Mouse (Mus musculus) limb, embryonic 11.5 days (tissue): ENCODE measurements around the gene Mrpl28. TPM values are rescaled to one million over a fixed set of nuclear protein-coding genes. Genes with fewer than 3 reads are reported as not detected.
"Not testable (repeated sequence)": the region's sequence is repeated elsewhere in the genome, so short reads cannot be mapped to it uniquely, and the experiment has no call there.

Source experiments
- ATAC-seq: fragments of 200-750 bp; cut with Nextera tagmentation; 2 replicates; pipeline ENCODE4 v1.8.0; 2017; ENCODE audit warnings: low read depth; ENCODE audit not compliant: insufficient number of reproducible peaks, low FRiP score, low TSS enrichment
- DNase-seq: peaks from one replicate; pipeline ENCODE4 v3.0.0-alpha.2; 2015; ENCODE audit warnings: low spot score
- H3K27ac ChIP-seq: fragments of 300-500 bp; sonication (generic); replicated peaks from 2 replicates; pipeline ENCODE4 v1.5.1; 2014; ENCODE audit warnings: low read depth, mild to moderate bottlenecking, low read length
- H3K27me3 ChIP-seq: fragments of 300-500 bp; sonication (generic); 2 replicates; pipeline ENCODE4 v1.6.1; 2014; ENCODE audit warnings: mild to moderate bottlenecking, low read length, mixed read lengths; ENCODE audit not compliant: control insufficient read depth, insufficient read depth
- H3K36me3 ChIP-seq: fragments of 300-500 bp; sonication (generic); 2 replicates; pipeline ENCODE4 v1.6.1; 2014; ENCODE audit warnings: mild to moderate bottlenecking, low read length, moderate library complexity, mixed read lengths; ENCODE audit not compliant: control insufficient read depth, insufficient read depth
- H3K4me1 ChIP-seq: fragments of 300-500 bp; sonication (generic); 2 replicates; pipeline ENCODE4 v1.6.1; 2014; ENCODE audit warnings: low read length, mixed read lengths; ENCODE audit not compliant: control insufficient read depth, insufficient read depth
- H3K4me2 ChIP-seq: fragments of 300-500 bp; sonication (generic); 2 replicates; pipeline ENCODE4 v1.6.1; 2014; ENCODE audit warnings: low read depth, mild to moderate bottlenecking, moderate library complexity; ENCODE audit not compliant: severe bottlenecking
- H3K4me3 ChIP-seq: fragments of 300-500 bp; sonication (generic); 2 replicates; pipeline ENCODE4 v1.5.1; 2014; ENCODE audit warnings: low read depth, low read length
- H3K9ac ChIP-seq: fragments of 300-500 bp; sonication (generic); 2 replicates; pipeline ENCODE4 v1.6.1; 2014; ENCODE audit warnings: mild to moderate bottlenecking, low read length
- H3K9me3 ChIP-seq: fragments of 300-500 bp; sonication (generic); 2 replicates; pipeline ENCODE4 v1.6.1; 2016; ENCODE audit warnings: low read length; ENCODE audit not compliant: control insufficient read depth
- WGBS: fragments of 180-500 bp; shearing (Covaris S2); extraction: QIAGEN DNeasy Blood & Tissue Kit; methylation state at CpG from one replicate; pipeline ENCODE4 v1.1.7; 2014; 5-methylcytosine and 5-hydroxymethylcytosine counted together
- polyA plus RNA-seq: library from polyadenylated mRNA; unstranded; fragments of >200 nt; fragmentation: Nextera tagmentation; extraction: Ambion mirVana; gene quantifications from 2 replicates; pipeline ENCODE4 v1.2.1, GENCODE M21; 2014

The Mrpl28 gene
- polyA plus RNA-seq, 1 experiment from 2014 or later: 283 TPM

- Histone ChIP-seq H3K9me3 (no peaks in the 10 kb centered on the region), H3K4me2 (no peak overlapping the region), H3K4me3 (no peak overlapping the region), H3K27ac (no peak overlapping the region), H3K4me1 (no peaks in the 10 kb centered on the region), H3K36me3 (no peaks in the 10 kb centered on the region), H3K9ac (no peak overlapping the region), H3K27me3 (no peaks in the 10 kb centered on the region)
- WGBS: 90% methylated on average over 7 of the region's 7 CpGs
- DNase-seq (no peak), ATAC-seq (no peak)
Measured at GRCm38 (mm10) chr17:26098461-26098860, 24.8 kb upstream of the Mrpl28 start.

- not testable (repeated sequence) for DNase-seq, ATAC-seq, H3K9me3 ChIP-seq, H3K27me3 ChIP-seq, H3K4me1 ChIP-seq, H3K27ac ChIP-seq, H3K4me3 ChIP-seq, H3K9ac ChIP-seq, H3K36me3 ChIP-seq, H3K4me2 ChIP-seq
- WGBS: 64% methylated on average over 3 of the region's 3 CpGs
Measured at GRCm38 (mm10) chr17:26099316-26099715, 24.0 kb upstream of the Mrpl28 start.

GRCm38 (mm10) chr17:26100166-26100565 lies 23.1 kb upstream of the Mrpl28 start:
- H3K9me3 ChIP-seq: no peaks in the 10 kb centered on the region
- no peak overlapping the region for H3K4me2 ChIP-seq
- H3K9ac ChIP-seq: no peak overlapping the region
- WGBS: 35% methylated on average over 2 of the region's 2 CpGs
- no peaks in the 10 kb centered on the region for H3K27me3 ChIP-seq
- DNase-seq (no peak), ATAC-seq (no peak)
- no peak overlapping the region for H3K4me3 ChIP-seq
- no peaks in the 10 kb centered on the region for H3K36me3 ChIP-seq
- H3K27ac ChIP-seq: no peak overlapping the region
- no peaks in the 10 kb centered on the region for H3K4me1 ChIP-seq

GRCm38 (mm10) chr17:26101478-26101877 lies 21.8 kb upstream of the Mrpl28 start:
- H3K27ac ChIP-seq: no peak overlapping the region

GRCm38 (mm10) chr17:26105619-26106018 lies 17.7 kb upstream of the Mrpl28 start:
- Histone ChIP-seq H3K4me2 (no peak overlapping the region), H3K9me3 (no peaks in the 10 kb centered on the region), H3K27ac (no peak overlapping the region), H3K36me3 (no peaks in the 10 kb centered on the region), H3K9ac (no peak overlapping the region), H3K27me3 (peaks cover 3% of the 10 kb centered on the region; the same call in 1 of the 2 replicates), H3K4me1 (peaks cover under 1% of the 10 kb centered on the region; the same call in 1 of the 2 replicates), H3K4me3 (no peak overlapping the region)
- ATAC-seq (no peak), DNase-seq (no peak)
- WGBS: 77% methylated on average over 4 of the region's 4 CpGs

More at GRCm38 (mm10) chr17:26101478-26101877, 21.8 kb upstream of the Mrpl28 start:
- DNase-seq: no peak
- Histone ChIP-seq H3K9me3 (no peaks in the 10 kb centered on the region), H3K36me3 (no peaks in the 10 kb centered on the region), H3K4me2 (no peak overlapping the region), H3K4me1 (no peaks in the 10 kb centered on the region), H3K4me3 (no peak overlapping the region), H3K9ac (no peak overlapping the region), H3K27me3 (no peaks in the 10 kb centered on the region)
- 68% methylated on average over 4 of the region's 4 CpGs for WGBS
- ATAC-seq: no peak

- H3K4me2 ChIP-seq: no peak overlapping the region
- peaks cover 45% of the 10 kb centered on the region for H3K27me3 ChIP-seq
- H3K4me3 ChIP-seq: no peak overlapping the region
- H3K27ac ChIP-seq: no peak overlapping the region
- ATAC-seq (no peak), DNase-seq (no peak)
- H3K9ac ChIP-seq: no peak overlapping the region
- H3K9me3 ChIP-seq: no peaks in the 10 kb centered on the region
- H3K36me3 ChIP-seq: no peaks in the 10 kb centered on the region
- H3K4me1 ChIP-seq: peaks cover 16% of the 10 kb centered on the region
- WGBS: 27% methylated on average over 4 of the region's 4 CpGs
Measured at GRCm38 (mm10) chr17:26110156-26110555, 13.1 kb upstream of the Mrpl28 start.

- H3K36me3 ChIP-seq: no peaks in the 10 kb centered on the region
- H3K27me3 ChIP-seq: peaks cover 51% of the 10 kb centered on the region
Measured at GRCm38 (mm10) chr17:26111024-26111423, 12.3 kb upstream of the Mrpl28 start.

GRCm38 (mm10) chr17:26111722-26112121 lies 11.6 kb upstream of the Mrpl28 start:
- Histone ChIP-seq H3K36me3 (no peaks in the 10 kb centered on the region), H3K4me3 (no peak overlapping the region), H3K4me1 (peaks cover 16% of the 10 kb centered on the region), H3K9me3 (no peaks in the 10 kb centered on the region), H3K9ac (no peak overlapping the region), H3K4me2 (no peak overlapping the region), H3K27me3 (peaks cover 52% of the 10 kb centered on the region), H3K27ac (no peak overlapping the region)
- DNase-seq: no peak
- no peak for ATAC-seq
- WGBS: 26% methylated on average over 4 of the region's 4 CpGs

More at GRCm38 (mm10) chr17:26111024-26111423, 12.3 kb upstream of the Mrpl28 start:
- 5% methylated on average over 4 of the region's 4 CpGs for WGBS
- DNase-seq (peak; percentile 41), ATAC-seq (no peak)
- Histone ChIP-seq H3K27ac (no peak overlapping the region), H3K9me3 (no peaks in the 10 kb centered on the region), H3K4me2 (peak overlapping the region; percentile 15; the same call in 1 of the 2 replicates), H3K9ac (0 out of 2 replicates have a peak overlapping the region, but pooled peaks have one; percentile 7), H3K4me1 (peaks cover 16% of the 10 kb centered on the region), H3K4me3 (no peak overlapping the region)

GRCm38 (mm10) chr17:26112751-26113150 lies 10.5 kb upstream of the Mrpl28 start:
- Histone ChIP-seq H3K4me2 (peak overlapping the region; percentile 98), H3K9me3 (no peaks in the 10 kb centered on the region), H3K4me3 (peak overlapping the region; percentile 59), H3K27me3 (peaks cover 56% of the 10 kb centered on the region), H3K4me1 (peaks cover 16% of the 10 kb centered on the region), H3K36me3 (no peaks in the 10 kb centered on the region), H3K27ac (no peak overlapping the region), H3K9ac (no peak overlapping the region; the same call in 1 of the 2 replicates)
- ATAC-seq (no peak), DNase-seq (no peak)
- WGBS: 23% methylated on average over 14 of the region's 14 CpGs
